Mouse (Mus musculus): ENCODE measurements at regions not wholly inside any gene's neighbourhood (a gene's known extent, or its start where the extent isn't known, plus 50 kb on each side); places are given as distances from the start of the nearest gene placed in this dataset.

DNA sequence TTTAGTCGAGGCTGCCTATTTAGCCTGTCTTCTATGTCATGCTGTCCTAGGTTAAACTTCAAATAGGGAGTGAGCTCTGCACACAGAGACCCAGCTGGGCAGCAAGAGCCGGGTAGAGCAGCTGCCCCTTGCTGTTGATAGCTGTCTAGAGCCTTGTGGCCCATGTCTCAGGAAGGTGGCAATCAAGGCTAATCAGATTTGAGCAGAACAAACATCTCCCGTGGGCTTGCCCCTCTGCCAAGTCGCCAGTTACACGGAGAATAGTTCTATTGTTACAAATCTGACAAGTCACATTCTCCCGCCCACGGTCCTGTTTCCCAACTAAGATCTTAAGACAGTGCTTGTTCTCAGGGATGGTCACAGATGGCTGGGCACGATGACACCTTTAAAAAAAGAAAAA lies 171.4 kb downstream of the Irx2 start:
- TF ChIP-seq CTCF (IDR thresholded peaks at IDR 0.05; ENCODE audit: low read depth, low read length) (no peak), POLR2A (IDR thresholded peaks at IDR 0.05; ENCODE audit: borderline replicate concordance, low read depth, low read length) (no peak)
